Mouse (Mus musculus) splenic B cell, adult 2 months (primary cell): ENCODE measurements around the gene Glyctk.

Experiments used
- DNase-seq: peaks from one replicate; pipeline ENCODE4 v3.0.0-alpha.2; 2011; ENCODE audit warnings: low read depth, low spot score
- H3K27me3 ChIP-seq: 2 replicates; pipeline ENCODE4 v1.6.1; 2012; ENCODE audit warnings: mild to moderate bottlenecking, low read length, moderate library complexity, mixed read lengths; ENCODE audit not compliant: control insufficient read depth, poor library complexity, insufficient read depth, severe bottlenecking
- H3K36me3 ChIP-seq: 2 replicates; pipeline ENCODE4 v1.6.1; 2012; ENCODE audit warnings: mild to moderate bottlenecking, low read length, moderate library complexity, mixed read lengths; ENCODE audit not compliant: control insufficient read depth, poor library complexity, insufficient read depth, severe bottlenecking

Glyctk gene

DNA sequence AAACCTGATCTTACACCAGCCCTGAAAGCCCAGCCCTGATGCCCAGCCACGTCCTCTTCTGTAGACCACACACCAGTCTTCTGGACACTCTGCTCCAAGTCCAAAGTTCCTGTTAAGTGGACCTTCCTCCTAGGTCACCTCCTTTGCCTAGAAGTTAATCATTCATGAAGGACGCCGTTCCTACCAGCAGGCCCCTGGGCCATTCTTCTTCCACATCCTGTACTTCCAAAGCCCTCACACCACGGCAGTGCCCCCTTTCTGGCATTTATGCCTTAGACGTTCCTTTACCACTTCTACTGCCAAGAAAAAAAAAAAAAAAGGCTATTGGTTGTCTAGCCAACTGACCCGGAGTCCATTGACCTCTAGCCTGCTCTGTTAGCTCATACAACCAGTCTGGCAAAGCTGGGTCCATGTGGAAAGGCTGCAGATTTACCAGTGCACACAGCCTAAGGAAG is at the start of gene Glyctk:
Glyctk (minus strand) TSS at position 102 of the 455 bp plus-strand sequence.
- H3K36me3 ChIP-seq = no peaks in the 10 kb centered on the region
- no peak for DNase-seq
- H3K27me3 ChIP-seq = no peaks in the 10 kb centered on the region

DNA sequence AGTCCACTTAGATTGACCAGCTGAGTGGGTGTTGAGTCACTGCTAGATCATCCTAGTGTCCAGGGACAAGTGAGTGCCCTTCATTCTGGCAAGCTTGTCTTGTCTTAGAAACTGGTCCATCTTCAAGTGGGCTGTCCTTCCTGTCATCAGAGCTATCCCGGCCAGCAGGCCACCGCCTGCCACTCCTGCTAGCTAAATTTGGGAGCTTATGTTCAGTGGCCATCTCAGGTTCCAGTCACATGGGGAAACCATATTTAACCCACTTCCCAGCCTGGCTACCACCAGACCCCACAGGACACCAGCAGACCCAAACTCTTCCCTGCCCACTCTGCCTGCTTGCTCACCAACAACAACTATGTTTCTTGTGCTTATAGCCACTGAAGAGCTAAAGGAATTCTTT is 48.6 kb upstream of the Glyctk start:
- H3K27me3 ChIP-seq = no peaks in the 10 kb centered on the region
- DNase-seq = no peak

DNA sequence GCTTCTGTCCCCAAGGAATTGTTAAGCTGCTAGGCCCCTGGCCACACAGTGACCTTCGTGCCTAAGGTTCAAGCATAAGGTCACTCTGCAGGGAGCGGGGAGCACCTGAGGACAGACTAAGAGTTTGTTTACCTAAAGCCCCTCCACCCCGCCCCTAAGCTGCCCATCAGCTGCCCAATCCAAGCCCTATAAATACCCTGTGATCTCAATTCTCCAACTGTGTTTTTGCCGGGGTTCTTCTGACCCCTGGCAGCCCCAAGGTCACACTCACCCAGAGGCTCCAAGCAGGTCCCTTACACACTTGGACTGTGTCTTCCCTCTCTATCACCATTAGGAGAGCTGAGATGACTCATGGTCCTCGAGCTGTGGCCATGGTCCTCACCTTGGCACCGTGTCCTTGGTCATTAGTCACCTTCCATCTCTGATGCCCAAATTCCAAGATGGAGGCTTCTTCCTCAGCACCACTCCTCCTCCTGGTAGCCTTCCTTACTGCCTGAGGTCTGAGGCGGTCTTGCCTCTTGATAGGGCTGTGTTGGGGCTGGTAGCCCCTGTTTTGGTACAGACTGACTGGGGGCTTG is 47.9 kb upstream of the Glyctk start:
- no peak for DNase-seq
- H3K36me3 ChIP-seq = peaks cover 3% of the 10 kb centered on the region
- no peaks in the 10 kb centered on the region for H3K27me3 ChIP-seq

More for the DNA sequence above, 48.6 kb upstream of the Glyctk start:
- H3K36me3 ChIP-seq = peaks cover 3% of the 10 kb centered on the region

DNA sequence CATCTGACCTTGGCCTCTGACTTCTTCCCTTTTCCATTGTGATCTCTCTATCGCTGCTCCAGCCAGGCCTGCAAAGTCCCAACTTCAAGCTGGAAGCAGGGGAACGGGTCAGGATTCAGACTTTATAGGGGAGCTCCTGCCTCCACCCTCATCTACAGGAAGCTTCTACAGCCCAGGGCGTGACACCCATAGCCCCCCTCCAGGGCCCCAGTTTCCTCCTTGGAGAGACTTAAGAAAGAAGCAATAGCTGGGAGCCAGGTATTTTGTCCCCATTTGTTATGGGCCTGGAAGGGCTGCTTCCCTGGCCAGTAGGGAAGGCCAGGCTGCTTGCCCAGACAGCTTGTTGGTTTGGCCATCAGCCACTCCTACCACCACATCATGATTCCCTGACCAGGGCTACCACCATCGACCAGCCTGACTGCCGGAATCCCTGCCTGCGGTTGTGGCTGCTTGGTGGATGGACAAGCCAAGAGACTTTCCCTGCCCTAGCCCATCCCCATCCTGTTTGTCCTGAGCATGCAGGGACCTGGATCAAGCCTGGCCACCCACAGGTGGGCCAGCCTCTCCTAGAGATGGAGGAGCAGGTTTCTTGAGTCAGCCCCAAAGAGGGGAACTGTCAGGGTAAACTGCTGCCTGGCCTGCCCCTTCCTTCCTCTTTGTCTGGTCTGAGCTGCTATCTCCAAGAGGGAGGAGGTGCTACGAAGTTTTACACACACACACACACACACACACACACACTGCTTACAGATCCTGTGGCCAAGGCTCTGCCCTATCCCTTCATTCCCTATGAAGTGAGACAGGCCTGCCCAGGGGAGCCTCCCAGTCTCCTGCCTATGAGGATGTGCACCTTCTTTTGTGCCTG is 46.3 kb upstream of the Glyctk start:
- no peaks in the 10 kb centered on the region for H3K27me3 ChIP-seq
- DNase-seq = peak; percentile 53
- H3K36me3 ChIP-seq = peaks cover 3% of the 10 kb centered on the region

DNA sequence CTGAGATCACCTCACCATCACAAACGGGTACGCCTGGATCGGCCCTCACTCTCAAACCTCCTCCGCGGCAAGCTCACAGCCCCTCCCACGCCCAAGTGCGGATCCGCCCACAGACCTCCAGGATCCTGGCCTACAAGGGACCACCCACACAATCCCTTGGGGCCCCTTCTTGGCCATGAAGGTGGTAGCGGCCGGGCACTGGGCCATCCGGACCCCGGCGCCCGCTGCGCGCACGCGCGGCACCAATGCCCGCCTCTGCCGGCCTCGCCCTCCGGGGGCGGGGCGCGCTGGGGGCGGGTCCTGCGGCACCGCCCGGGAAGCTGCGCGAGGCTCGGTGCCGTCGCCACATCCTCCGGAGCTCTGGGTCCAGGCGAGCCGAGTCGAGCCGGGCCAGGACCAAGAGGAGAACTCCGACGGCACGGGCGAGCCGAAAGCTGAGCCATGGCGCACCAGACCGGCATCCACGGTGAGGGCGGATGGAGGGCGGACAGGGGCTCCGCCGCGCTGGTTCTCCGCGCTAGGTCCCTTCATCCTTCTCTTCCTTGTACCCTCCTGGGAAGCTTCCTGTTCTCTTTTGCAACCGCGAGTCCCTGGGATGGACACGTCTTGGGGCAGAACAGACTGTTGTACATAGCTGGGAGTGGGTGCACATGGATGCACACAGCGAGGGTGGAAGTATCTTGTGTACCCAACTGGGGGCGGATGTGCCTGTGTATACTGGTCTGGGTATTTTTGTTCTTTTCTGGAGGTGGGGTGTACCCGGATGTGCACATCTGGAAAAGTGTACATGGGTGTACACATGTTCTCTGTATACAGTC is 45.1 kb upstream of the Glyctk start, which contains the start of gene Twf2:
Twf2 (plus strand) TSS at position 290 of the 818 bp plus-strand sequence.
- DNase-seq = peak; percentile 93
- H3K36me3 ChIP-seq = no peaks in the 10 kb centered on the region; the same call in none of the 2 replicates

DNA sequence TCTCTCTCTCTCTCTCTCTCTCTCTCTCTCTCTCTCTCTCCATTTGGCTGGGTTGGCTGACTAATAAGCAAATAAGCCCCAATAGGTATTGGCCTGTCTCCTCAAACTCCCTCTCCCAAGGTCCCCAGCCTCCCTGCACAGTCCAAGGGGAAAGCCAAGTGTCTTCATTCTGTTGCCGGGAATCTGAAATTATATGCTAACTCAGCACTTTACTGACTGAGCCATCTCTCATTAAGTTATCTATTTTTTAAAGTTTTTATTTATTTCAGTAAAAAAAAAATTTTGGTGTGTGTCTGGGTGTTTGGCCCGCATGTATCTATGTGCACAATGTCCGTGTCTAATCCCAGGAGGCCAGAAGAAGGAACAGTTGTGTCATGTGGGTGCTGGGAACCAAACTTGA is 44.0 kb upstream of the Glyctk start:
- no peak for DNase-seq
- Histone ChIP-seq H3K36me3 (no peaks in the 10 kb centered on the region; the same call in none of the 2 replicates), H3K27me3 (no peaks in the 10 kb centered on the region)

More for the DNA sequence above, 45.1 kb upstream of the Glyctk start, which contains the start of gene Twf2:
- H3K27me3 ChIP-seq = no peaks in the 10 kb centered on the region

DNA sequence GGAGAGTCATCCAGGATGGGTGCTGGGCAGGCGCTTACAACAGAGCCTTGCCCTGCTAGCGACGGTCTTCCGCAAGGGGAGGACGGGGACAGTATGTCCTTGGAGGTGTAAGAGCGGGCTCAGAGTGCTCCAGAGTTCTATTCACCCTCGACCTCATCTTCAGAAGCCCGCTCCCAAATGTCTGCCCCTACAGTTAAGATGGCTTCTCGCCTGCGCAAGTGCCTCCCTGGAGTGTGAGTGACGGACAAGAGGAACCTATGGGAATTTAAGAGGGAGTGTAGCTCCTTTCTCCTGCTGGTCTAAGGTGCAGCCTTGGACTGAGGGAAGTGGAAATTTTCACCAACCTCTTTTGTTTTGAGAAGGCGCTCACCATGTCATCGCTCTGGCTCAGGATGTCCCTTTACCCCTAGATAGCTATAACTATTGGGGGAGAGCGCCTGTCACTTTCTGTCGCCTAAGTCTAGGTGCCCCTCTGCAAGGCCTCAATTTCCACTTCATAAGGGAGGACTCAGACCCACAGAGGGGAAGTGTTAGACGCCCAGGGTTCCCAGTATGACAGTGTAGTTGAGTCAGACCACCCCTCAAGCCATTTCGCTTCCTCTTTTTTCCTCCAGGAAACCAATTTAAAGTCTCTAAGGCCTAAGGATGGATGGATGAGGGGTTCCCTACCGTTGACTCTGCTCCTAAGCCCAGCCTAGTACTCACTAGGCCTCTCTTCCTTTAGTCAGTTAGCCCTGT is 41.8 kb upstream of the Glyctk start, which contains the start of gene Ppm1m:
Ppm1m (minus strand) TSS at position 212 of the 738 bp plus-strand sequence.
- Histone ChIP-seq H3K27me3 (no peaks in the 10 kb centered on the region), H3K36me3 (no peaks in the 10 kb centered on the region; the same call in none of the 2 replicates)
- peak; percentile 40 for DNase-seq

DNA sequence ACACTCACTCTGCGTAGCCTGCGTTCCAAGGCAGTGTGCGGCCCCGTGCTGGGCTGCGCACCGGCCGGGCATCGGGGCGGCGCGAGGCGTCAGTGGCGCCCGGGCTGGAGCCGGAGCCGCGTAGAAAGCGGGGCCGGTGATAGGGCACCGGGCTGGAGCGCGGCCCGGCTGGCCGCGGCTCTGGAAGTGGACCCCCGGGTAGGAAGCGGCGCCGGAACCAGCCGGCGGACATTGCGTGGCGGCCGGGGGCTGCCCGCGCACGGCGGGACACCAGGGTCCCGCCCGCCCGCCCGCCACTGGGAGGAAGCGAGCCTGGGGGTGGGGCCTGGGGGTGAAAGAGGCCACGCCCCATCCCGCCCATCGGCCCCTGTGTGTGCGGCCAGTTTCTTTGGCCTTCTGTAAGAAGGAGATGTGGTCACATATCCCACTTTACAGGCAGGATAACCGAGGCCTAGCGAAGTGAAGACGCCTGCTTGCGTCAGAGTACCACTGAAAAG is 41.1 kb upstream of the Glyctk start:
- Histone ChIP-seq H3K27me3 (no peaks in the 10 kb centered on the region), H3K36me3 (no peaks in the 10 kb centered on the region; the same call in none of the 2 replicates)
- DNase-seq = peak; percentile 77

DNA sequence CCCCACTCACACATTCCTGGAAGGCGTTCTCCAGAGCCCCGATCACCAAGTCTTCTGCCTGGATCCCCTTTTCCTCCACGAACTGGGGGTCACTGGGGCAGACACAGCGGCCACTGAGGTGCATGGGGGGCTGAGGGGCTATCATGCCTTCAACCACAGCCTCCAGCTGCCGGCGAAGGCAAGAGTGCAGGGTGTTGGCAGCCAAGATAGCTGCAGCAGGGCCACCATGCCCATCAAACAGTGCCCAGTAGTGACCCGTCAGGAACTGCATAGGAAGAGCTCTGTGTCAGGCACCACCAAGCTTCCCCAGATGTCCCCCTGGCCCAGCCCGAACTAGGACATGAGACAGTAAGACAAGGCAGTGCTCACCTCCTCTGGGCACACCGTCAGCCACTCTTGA is 39.8 kb upstream of the Glyctk start:
- Histone ChIP-seq H3K27me3 (no peaks in the 10 kb centered on the region), H3K36me3 (no peaks in the 10 kb centered on the region; the same call in none of the 2 replicates)
- no peak for DNase-seq

DNA sequence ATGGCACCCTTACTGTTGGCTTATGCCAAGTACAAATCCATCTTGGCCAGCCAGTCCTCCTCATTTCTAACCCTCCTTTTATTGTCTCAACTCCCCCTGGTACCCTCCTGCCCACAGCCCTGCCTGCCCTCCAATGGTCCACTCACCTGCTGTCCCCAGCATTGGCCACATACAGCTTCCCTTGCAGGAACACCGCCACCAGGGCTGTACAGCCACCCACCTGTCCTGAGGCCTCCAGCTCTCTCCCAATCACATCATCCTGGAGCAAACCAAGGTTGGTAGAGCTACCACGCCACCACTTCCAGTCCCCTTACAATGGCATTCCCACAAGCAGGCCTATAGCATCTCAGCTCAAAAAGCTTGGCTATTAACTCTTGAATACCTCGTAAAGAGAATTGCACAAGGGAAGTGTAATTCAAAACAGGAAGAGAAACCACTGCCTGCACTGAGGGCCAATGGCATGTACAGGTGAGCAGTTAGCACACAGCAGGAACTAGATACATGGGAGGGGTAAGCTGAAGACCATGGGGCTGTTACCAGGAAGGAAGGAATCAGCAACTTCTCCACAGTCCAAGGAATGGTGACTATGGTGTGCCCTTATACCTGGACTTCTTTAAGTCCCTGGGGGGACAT is 39.3 kb upstream of the Glyctk start:
- no peaks in the 10 kb centered on the region for H3K27me3 ChIP-seq
- no peaks in the 10 kb centered on the region; the same call in none of the 2 replicates for H3K36me3 ChIP-seq
- DNase-seq = peak; percentile 74

DNA sequence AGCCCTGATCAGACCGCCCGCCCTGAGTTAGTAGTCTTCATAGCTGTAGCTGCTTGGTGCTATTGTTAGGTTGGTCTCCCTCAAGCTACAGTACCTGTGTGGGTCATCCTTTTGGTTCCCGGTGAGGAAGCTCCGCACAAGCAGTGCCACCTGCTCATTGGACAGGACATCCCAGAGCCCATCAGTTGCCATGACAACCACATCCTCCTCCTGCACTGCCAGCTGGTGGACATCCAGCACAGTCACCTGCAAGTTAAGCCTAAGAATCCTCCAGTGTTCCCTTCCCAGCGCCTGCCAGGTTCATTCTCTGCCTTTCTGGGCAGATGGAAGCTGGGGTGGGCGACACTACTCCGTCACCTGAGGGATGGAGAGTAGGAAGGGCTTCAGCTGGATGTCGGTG is 37.8 kb upstream of the Glyctk start:
- Histone ChIP-seq H3K27me3 (no peaks in the 10 kb centered on the region), H3K36me3 (peaks cover 3% of the 10 kb centered on the region)
- no peak for DNase-seq

DNA sequence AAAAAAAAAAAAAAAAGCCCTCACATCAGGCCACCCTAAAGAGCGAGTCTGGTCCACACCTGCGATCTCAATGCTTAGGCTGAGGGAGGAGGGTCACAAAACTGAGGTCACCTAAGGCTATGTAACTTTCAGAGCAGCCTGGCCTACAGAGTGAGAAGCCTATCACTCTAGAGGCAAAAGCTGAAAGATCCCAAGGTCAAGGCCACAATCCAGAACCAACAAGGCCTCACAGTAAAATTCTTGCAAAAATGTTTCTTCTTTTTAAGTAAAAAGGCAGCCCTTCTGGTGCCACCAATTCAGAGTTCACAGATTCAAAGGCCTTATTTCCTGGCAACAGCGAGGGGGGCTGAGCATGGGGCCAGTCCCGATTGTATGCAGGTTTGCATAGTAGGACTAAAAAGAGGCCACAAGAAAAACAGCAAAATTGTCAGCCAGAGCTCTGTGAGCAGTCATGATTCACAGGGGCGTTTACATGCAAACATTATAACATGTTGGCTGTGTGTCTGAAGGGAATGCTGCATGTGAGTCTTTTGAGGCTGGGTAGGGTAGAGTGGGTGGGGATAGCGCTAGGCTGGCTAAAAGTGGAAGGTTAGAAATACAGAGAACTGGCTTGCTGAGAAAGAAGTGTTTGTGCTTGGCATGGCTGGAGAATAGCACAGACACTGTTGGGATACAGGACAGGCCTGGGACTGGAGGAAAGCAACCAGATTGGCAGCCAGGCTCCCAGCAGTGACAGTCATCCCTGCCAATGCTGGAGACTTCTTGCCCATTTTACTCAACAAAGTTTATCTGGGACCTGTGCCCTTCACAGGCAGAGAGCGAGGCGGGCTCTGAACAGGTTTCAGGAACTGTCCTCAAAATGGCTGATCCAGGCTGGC is 36.2 kb upstream of the Glyctk start:
- H3K36me3 ChIP-seq = peaks cover 5% of the 10 kb centered on the region
- no peak for DNase-seq

DNA sequence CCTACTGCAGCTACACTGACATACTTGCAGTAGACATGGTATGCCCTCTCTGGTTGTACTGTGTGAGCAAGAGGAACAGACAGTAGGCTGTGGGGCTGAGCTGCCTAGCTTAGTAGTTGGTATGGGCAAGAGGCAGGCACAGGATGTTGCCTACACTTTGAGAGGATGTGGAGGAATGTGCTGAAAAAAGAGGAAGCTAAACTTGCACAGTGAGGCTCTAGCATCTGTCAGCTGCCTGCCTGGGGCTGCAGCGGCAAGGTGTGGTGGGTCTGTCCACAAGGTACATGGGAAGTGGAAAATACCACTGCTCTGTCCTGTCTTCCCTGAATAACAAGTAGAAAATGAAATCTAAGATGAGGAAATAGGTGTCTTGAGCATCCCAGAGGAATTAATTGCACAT is 35.1 kb upstream of the Glyctk start:
- H3K27me3 ChIP-seq = no peaks in the 10 kb centered on the region
- DNase-seq = peak; percentile 73
- peaks cover 5% of the 10 kb centered on the region for H3K36me3 ChIP-seq

More for the DNA sequence above, 36.2 kb upstream of the Glyctk start:
- no peaks in the 10 kb centered on the region for H3K27me3 ChIP-seq
